Mouse (Mus musculus): Measurements from ENCODE around the gene Rtkn. TPM values are rescaled to one million over a fixed set of nuclear protein-coding genes. Genes with fewer than 3 reads are reported as not detected.
A peak's percentile ranks its signal among the peaks of the same experiment; 100 is the strongest.

Gene Rtkn
- total RNA-seq, 1 experiment: 20.0 TPM

- Histone ChIP-seq H3K9me3 (ENCODE audit: control insufficient read depth, insufficient read depth, low read depth, low read length) (no peaks in the 10 kb centered on the region), H3K4me1 (ENCODE audit: control insufficient read depth in 2 of 2, insufficient read depth in 2 of 2, low read length in 2 of 2, poor library complexity in 1 of 2) (no peaks in the 10 kb centered on the region), H3K9ac (ENCODE audit: insufficient read depth, low read depth, low read length, poor library complexity, severe bottlenecking) (peak overlapping the region; percentile 54), H3K27ac (ENCODE audit: insufficient read depth, low read depth, low read length, poor library complexity, severe bottlenecking) (no peak overlapping the region), H3K36me3 (ENCODE audit: control insufficient read depth, insufficient read depth, low read length, poor library complexity, severe bottlenecking) (no peaks in the 10 kb centered on the region), H3K4me3 (ENCODE audit: insufficient read depth in 1 of 2, low read depth in 1 of 2, low read length in 2 of 2, poor library complexity in 1 of 2, severe bottlenecking in 1 of 2) (peak overlapping the region; percentile 58 to 67)
- DNase-seq (ENCODE audit: low read depth, low spot score): no peak
- in situ Hi-C loops (cut with MboI; ENCODE audit: low sequenced_read_pairs in 2 of 2, unreplicated experiment in 2 of 2): loop anchor here in 1 of 2 experiments (5.0 kb wide), 1 partner anchor 115 kb away; no protein-coding TSS in a partner anchor
- TF ChIP-seq ZC3H11A (IDR thresholded peaks at IDR 0.05; ENCODE audit: borderline replicate concordance, low read depth, low read length): no peak
- no peak for TF ChIP-seq CHD2 (IDR thresholded peaks at IDR 0.05; ENCODE audit: low read depth, low read length)
- no peak for TF ChIP-seq HCFC1 (IDR thresholded peaks at IDR 0.05; ENCODE audit: borderline replicate concordance, insufficient read depth, low read length)
- no peak for TF ChIP-seq MAFK (IDR thresholded peaks at IDR 0.05; ENCODE audit: insufficient read depth, low read depth, low read length)
- no peak for TF ChIP-seq ZNF384 (IDR thresholded peaks at IDR 0.05; ENCODE audit: low read depth, low read length)
Measured at GRCm38 (mm10) chr6:83161921-83162641, 26.8 kb downstream of the Rtkn start.

GRCm38 (mm10) chr6:83162701-83163100 is 27.4 kb downstream of the Rtkn start:
- H3K4me1 ChIP-seq (ENCODE audit: control insufficient read depth in 2 of 2, insufficient read depth in 2 of 2, low read length in 2 of 2, poor library complexity in 1 of 2): no peaks in the 10 kb centered on the region
- H3K9me3 ChIP-seq (ENCODE audit: control insufficient read depth, insufficient read depth, low read depth, low read length): no peaks in the 10 kb centered on the region
- H3K36me3 ChIP-seq (ENCODE audit: control insufficient read depth, insufficient read depth, low read length, poor library complexity, severe bottlenecking): no peaks in the 10 kb centered on the region
- no peak for TF ChIP-seq ZNF384 (IDR thresholded peaks at IDR 0.05; ENCODE audit: low read depth, low read length)
- TF ChIP-seq HCFC1 (IDR thresholded peaks at IDR 0.05; ENCODE audit: borderline replicate concordance, insufficient read depth, low read length): no peak
- no peak for TF ChIP-seq CHD2 (IDR thresholded peaks at IDR 0.05; ENCODE audit: low read depth, low read length)
- TF ChIP-seq MAFK (IDR thresholded peaks at IDR 0.05; ENCODE audit: insufficient read depth, low read depth, low read length): no peak
- 0 out of 2 replicates have a peak, but pooled peaks have one; percentile 22 for TF ChIP-seq ZC3H11A (IDR thresholded peaks at IDR 0.05; ENCODE audit: borderline replicate concordance, low read depth, low read length)
- H3K27ac ChIP-seq (ENCODE audit: insufficient read depth, low read depth, low read length, poor library complexity, severe bottlenecking): no peak overlapping the region
- H3K4me3 ChIP-seq (ENCODE audit: insufficient read depth in 1 of 2, low read depth in 1 of 2, low read length in 2 of 2, poor library complexity in 1 of 2, severe bottlenecking in 1 of 2): peak overlapping the region; percentile 58 to 67
- peak; percentile 88 for DNase-seq (ENCODE audit: low read depth, low spot score)
- in situ Hi-C loops (cut with MboI; ENCODE audit: low sequenced_read_pairs in 2 of 2, unreplicated experiment in 2 of 2): loop anchor here in 1 of 2 experiments (5.0 kb wide), 1 partner anchor 115 kb away; no protein-coding TSS in a partner anchor
- peak overlapping the region; percentile 53; the same call in 1 of the 2 replicates for H3K9ac ChIP-seq (ENCODE audit: insufficient read depth, low read depth, low read length, poor library complexity, severe bottlenecking)

- peak overlapping the region; percentile 21 to 29; a peak in 3 of 4 replicates for H3K4me3 ChIP-seq (ENCODE audit: insufficient read depth in 1 of 2, low read depth in 1 of 2, low read length in 2 of 2, poor library complexity in 1 of 2, severe bottlenecking in 1 of 2)
- H3K4me1 ChIP-seq (ENCODE audit: control insufficient read depth in 2 of 2, insufficient read depth in 2 of 2, low read length in 2 of 2, poor library complexity in 1 of 2): no peaks in the 10 kb centered on the region
- no peaks in the 10 kb centered on the region for H3K36me3 ChIP-seq (ENCODE audit: control insufficient read depth, insufficient read depth, low read length, poor library complexity, severe bottlenecking)
- in situ Hi-C loops (cut with MboI; ENCODE audit: low sequenced_read_pairs in 2 of 2, unreplicated experiment in 2 of 2): no loop called here
- H3K9me3 ChIP-seq (ENCODE audit: control insufficient read depth, insufficient read depth, low read depth, low read length): no peaks in the 10 kb centered on the region
- TF ChIP-seq ZC3H11A (IDR thresholded peaks at IDR 0.05; ENCODE audit: borderline replicate concordance, low read depth, low read length): no peak
- TF ChIP-seq CHD2 (IDR thresholded peaks at IDR 0.05; ENCODE audit: low read depth, low read length): no peak
- TF ChIP-seq ZNF384 (IDR thresholded peaks at IDR 0.05; ENCODE audit: low read depth, low read length): no peak
- no peak for TF ChIP-seq HCFC1 (IDR thresholded peaks at IDR 0.05; ENCODE audit: borderline replicate concordance, insufficient read depth, low read length)
- TF ChIP-seq MAFK (IDR thresholded peaks at IDR 0.05; ENCODE audit: insufficient read depth, low read depth, low read length): no peak
- H3K9ac ChIP-seq (ENCODE audit: insufficient read depth, low read depth, low read length, poor library complexity, severe bottlenecking): peak overlapping the region; percentile 52; the same call in 1 of the 2 replicates
- no peak for DNase-seq (ENCODE audit: low read depth, low spot score)
- no peak overlapping the region for H3K27ac ChIP-seq (ENCODE audit: insufficient read depth, low read depth, low read length, poor library complexity, severe bottlenecking)
Measured at GRCm38 (mm10) chr6:83165026-83165606, 29.9 kb downstream of the Rtkn start.

- Histone ChIP-seq H3K9ac (ENCODE audit: insufficient read depth, low read depth, low read length, poor library complexity, severe bottlenecking) (peak within 1 kb of the TSS; percentile 92), H3K27ac (ENCODE audit: insufficient read depth, low read depth, low read length, poor library complexity, severe bottlenecking) (peak within 1 kb of the TSS; percentile 63; the same call in 1 of the 2 replicates), H3K9me3 (ENCODE audit: control insufficient read depth, insufficient read depth, low read depth, low read length) (no peaks in the 10 kb centered on the region), H3K36me3 (ENCODE audit: control insufficient read depth, insufficient read depth, low read length, poor library complexity, severe bottlenecking) (no peaks in the 10 kb centered on the region), H3K4me1 (ENCODE audit: control insufficient read depth in 2 of 2, insufficient read depth in 2 of 2, low read length in 2 of 2, poor library complexity in 1 of 2) (no peaks in the 10 kb centered on the region), H3K4me3 (ENCODE audit: insufficient read depth in 1 of 2, low read depth in 1 of 2, low read length in 2 of 2, poor library complexity in 1 of 2, severe bottlenecking in 1 of 2) (peak within 1 kb of the TSS; percentile 58 to 90)
- in situ Hi-C loops (cut with MboI; ENCODE audit: low sequenced_read_pairs in 2 of 2, unreplicated experiment in 2 of 2): no loop called here
- peak; percentile 89 for DNase-seq (ENCODE audit: low read depth, low spot score)
- TF ChIP-seq HCFC1 (IDR thresholded peaks at IDR 0.05; ENCODE audit: borderline replicate concordance, insufficient read depth, low read length) (peak; percentile 73; the same call in 1 of the 2 replicates), CHD2 (IDR thresholded peaks at IDR 0.05; ENCODE audit: low read depth, low read length) (no peak)
Measured at GRCm38 (mm10) chr6:83165607-83166242, 30.5 kb downstream of the Rtkn start, which contains the start of gene Dctn1. Dctn1 (plus strand) TSS chr6:83165920.

All from ES-E14 (cell line).